Mouse (Mus musculus): Measurements from ENCODE around the gene Sesn2.

Sesn2 gene

DNA sequence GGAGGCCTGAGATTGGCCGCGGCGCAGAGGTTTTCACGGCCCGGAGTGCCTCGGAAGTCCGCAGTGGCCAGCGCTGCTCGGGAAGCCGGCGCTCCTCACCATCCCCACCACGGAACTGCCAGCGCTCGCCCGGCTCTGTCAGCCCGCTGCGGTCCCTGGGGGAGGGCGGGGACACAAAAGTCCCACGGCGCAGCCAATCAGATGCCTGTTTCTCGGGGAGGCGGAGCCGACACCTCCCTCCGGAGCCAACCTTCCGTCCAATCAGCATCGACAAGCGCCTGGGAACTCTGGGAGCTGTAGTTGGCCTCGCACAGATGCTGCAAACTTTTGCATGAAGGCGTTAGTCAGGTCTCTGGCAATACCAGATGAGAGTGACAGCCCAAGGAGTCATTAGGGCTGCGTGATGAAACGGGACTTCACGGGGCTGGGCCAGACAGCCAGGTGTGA lies at the start of gene Sesn2:
TSS of gene Sesn2 (minus strand) at position 150 of the 447 bp plus-strand sequence.
- no peak for TF ChIP-seq GATA4 (IDR thresholded peaks at IDR 0.05; ENCODE audit: insufficient replicate concordance, low read length)

- no peak for TF ChIP-seq GATA4 (IDR thresholded peaks at IDR 0.05; ENCODE audit: insufficient replicate concordance, low read length)
These were observed 44.4 kb upstream of the Sesn2 start for GRCm38 (mm10) chr4:132554653-132555052.

GRCm38 (mm10) chr4:132554221-132554620 lies 43.9 kb upstream of the Sesn2 start:
- no peak for TF ChIP-seq GATA4 (IDR thresholded peaks at IDR 0.05; ENCODE audit: insufficient replicate concordance, low read length)

DNA sequence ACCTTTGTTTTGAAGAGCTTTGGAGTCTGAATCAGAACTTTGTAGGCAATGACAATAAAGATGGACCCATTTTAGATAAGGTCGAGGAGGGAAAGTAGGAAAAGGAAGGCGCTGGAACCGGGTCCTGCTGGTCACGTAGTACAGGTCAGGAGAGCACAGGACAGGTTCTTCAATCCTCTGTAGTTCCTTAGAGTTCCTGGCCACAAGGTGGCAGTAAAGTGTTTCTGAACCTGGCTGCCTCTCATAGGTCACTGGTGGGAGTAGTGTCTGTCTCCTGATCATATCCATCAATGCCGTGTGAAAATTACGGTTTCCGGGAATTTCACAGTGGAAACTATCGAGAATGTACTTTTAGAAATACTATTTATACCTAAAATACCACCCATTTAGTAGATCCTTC lies 35.5 kb upstream of the Sesn2 start:
- no peak for TF ChIP-seq GATA4 (IDR thresholded peaks at IDR 0.05; ENCODE audit: insufficient replicate concordance, low read length)

GRCm38 (mm10) chr4:132542724-132543123 lies 32.4 kb upstream of the Sesn2 start:
- TF ChIP-seq GATA4 (IDR thresholded peaks at IDR 0.05; ENCODE audit: insufficient replicate concordance, low read length): no peak

DNA sequence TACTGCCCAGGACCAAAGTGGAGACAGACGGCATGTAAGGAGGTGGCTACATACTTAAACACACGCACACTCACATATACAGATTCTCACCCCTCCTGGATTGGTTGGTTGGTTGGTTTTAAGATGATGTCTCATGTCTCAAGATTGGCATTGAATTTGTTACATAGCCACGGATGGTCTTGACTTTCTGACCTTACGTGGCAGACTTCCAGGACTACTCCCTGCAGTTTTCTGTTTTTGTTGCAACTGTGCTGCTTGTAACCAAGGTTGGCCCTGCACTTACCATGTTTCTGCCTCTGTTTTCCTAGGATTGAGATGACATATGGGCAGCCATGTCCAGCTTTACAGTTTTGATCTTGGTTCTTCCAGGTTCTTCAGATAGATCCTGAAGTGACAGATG lies 31.1 kb upstream of the Sesn2 start:
- no peak for TF ChIP-seq GATA4 (IDR thresholded peaks at IDR 0.05; ENCODE audit: insufficient replicate concordance, low read length)

- no peak for TF ChIP-seq GATA4 (IDR thresholded peaks at IDR 0.05; ENCODE audit: insufficient replicate concordance, low read length)
These were observed 29.2 kb upstream of the Sesn2 start for GRCm38 (mm10) chr4:132539481-132539880.

DNA sequence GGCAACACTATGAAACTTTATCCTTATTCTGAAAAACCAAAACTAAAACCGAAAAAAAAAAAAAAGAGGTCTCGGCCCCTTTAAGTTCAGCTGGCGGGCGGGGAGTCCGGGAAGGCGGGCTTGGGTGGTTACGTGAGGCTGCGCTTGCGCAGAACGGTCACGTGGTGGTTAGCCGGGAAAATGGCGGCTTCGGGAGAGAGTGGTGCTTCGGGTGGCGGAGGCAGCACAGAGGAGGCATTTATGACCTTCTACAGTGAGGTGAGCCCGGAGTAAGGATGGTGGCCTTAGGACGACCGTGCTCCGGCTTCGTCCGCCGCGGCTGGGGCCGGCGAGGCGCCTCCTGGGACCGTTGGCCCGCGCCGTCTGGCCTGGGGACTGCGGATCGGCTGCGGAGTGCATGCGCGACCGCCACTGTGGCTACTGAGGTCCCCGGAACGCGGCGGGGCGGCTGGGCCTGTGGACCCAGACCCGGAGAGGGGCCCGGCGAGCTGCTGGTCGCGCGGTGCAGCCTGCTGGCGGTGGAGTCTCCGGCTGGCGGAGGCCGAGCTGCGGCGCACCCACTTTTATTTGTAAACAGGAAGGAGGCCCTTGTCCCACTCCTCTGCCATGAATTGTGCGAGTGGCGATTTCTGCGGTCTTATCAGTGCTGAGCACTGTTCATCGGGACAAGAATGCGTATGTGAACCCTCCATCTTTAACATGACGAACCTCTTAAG lies 25.3 kb upstream of the Sesn2 start, which contains the start of gene Dnajc8:
TSS of gene Dnajc8 (plus strand) at position 145 of the 716 bp plus-strand sequence.
- no peak for TF ChIP-seq GATA4 (IDR thresholded peaks at IDR 0.05; ENCODE audit: insufficient replicate concordance, low read length)

GRCm38 (mm10) chr4:132532981-132533916 lies 22.9 kb upstream of the Sesn2 start, which contains the start of gene Atpif1:
Gene Atpif1, minus strand, starts transcription at chr4:132533659.
- peak; percentile 79; the same call in 1 of the 2 replicates for TF ChIP-seq GATA4 (IDR thresholded peaks at IDR 0.05; ENCODE audit: insufficient replicate concordance, low read length)

- peak; percentile 53; the same call in 1 of the 2 replicates for TF ChIP-seq GATA4 (IDR thresholded peaks at IDR 0.05; ENCODE audit: insufficient replicate concordance, low read length)
These were observed 22.2 kb upstream of the Sesn2 start for GRCm38 (mm10) chr4:132532496-132532895.

DNA sequence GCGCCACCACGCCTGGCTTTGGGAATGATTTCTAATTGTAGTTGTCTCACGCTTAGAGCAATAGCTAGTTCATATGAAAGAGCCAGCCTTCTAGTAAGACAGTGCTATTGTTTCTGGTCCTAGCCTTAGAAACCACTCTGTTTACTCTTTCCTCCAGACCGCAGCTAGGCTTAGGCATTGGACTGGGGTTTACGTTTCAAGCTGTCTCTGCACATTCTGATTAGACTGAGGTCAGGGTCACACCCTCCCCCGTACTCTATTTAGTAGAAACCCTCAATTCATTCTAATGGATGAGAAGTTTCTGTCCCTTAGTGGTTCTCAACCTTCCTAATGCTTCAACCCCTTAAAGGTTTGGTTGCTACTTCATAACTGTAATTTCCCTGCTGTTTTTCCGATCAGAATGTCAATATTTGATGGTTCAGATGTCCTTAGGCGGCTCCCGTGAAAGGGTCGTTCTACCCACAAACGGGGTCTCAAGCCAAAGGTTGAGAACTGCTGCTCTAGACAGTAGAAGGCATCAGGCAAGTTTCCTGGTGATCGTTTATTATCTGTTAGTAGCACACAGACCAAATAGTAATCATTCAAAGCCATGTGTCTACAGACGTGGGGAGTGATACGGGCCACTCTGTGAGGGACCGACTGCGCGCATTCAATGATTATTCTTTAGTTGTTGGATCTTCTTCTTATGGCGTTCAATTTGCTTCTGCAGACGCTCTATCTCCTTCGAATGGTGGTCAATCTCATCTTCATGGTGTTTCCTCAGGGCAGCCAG lies 19.9 kb upstream of the Sesn2 start:
- TF ChIP-seq GATA4 (IDR thresholded peaks at IDR 0.05; ENCODE audit: insufficient replicate concordance, low read length): no peak

DNA sequence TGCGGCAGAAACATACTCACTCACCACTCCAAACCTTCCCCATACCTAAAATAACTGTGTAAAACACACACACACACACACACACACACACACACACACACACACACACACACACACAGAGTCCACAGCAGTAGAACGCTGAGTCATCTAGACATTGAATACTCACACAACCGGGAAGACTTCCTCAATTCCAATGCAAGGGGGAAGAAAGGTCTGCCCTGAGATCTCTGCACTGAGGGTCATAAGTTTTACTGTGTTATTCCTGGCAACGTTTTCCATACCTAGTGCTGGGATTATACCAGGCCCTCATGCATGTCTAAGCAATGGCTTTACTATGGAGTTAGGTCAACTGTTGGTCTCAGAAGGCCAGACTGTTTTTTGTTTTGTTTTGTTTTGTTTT lies 19.0 kb upstream of the Sesn2 start:
- TF ChIP-seq GATA4 (IDR thresholded peaks at IDR 0.05; ENCODE audit: insufficient replicate concordance, low read length): no peak

GRCm38 (mm10) chr4:132527917-132528522 lies 17.7 kb upstream of the Sesn2 start:
- no peak for TF ChIP-seq GATA4 (IDR thresholded peaks at IDR 0.05; ENCODE audit: insufficient replicate concordance, low read length)

GRCm38 (mm10) chr4:132526678-132527077 lies 16.4 kb upstream of the Sesn2 start:
- no peak for TF ChIP-seq GATA4 (IDR thresholded peaks at IDR 0.05; ENCODE audit: insufficient replicate concordance, low read length)

- no peak for TF ChIP-seq GATA4 (IDR thresholded peaks at IDR 0.05; ENCODE audit: insufficient replicate concordance, low read length)
These were observed 14.5 kb upstream of the Sesn2 start for GRCm38 (mm10) chr4:132524808-132525207.
